Mouse (Mus musculus): ENCODE data around the gene Myo5c.

Gene Myo5c

GRCm38 (mm10) chr9:75282830-75283229, 51.0 kb downstream of the Myo5c start:
- peak in 1 of 2 experiments; percentile 50 for DNase-seq

DNA sequence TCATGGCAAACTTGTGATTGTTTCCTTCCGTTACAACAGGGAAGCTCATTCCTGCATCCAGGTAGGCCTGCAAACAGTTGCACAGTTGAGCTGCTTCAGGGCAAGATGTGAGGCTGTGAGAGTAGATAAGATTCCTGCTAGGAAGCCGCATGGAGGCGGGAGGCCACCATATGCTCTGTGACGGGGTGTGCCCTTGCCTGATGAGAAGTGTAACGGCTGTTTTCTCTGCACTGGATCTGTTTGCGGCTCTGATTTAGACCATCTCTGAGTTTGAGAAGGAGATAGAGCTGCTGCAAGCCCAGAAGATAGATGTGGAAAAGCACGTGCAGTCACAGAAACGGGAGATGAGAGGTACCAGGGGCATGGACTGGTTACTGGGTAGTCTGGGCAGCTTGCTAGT, 51.8 kb downstream of the Myo5c start:
- DNase-seq, result no peak

GRCm38 (mm10) chr9:75285363-75285762, 53.5 kb downstream of the Myo5c start:
- no peak for DNase-seq

GRCm38 (mm10) chr9:75287636-75288035, 55.8 kb downstream of the Myo5c start:
- DNase-seq, result no peak

DNA sequence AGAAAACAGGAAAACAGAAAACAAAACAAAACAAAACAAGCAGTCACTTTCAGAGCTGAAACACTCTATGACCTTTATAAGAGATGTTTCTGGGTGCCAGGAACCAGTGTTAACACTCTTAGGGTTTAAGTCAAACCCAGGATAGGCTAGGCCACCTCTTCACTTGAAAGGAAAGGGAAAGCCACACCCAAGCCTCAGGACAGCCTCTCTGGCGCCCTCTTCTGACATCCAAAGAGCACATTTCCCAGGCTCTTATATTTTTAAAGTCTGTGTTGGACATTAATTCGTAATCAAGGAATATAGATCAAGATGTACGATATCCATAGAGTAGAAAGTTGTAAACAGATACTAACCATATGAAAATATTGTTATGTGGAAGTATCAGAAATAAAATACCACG, 57.7 kb downstream of the Myo5c start:
- peak in 1 of 2 experiments; percentile 50 for DNase-seq

GRCm38 (mm10) chr9:75299342-75299741, 67.5 kb downstream of the Myo5c start:
- DNase-seq, result peak in 1 of 2 experiments; percentile 11

DNA sequence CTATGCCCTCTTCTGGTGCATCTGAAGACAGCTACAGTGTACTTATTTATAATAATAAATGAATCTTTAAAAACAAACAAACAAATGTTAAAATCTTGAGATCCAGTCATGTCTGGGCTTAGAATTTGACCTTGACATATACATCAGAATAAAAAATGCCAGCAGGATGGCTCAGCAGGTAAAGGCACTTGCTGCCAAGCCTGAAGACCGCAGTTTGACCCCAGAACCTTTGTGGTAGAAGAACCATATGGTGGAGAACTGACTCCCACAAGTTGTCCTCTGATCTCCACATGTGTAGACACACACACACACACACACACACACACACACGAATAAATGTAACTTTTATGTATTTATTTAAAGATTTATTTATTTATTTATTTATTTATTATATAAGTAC, 71.2 kb downstream of the Myo5c start:
- DNase-seq, result no peak

GRCm38 (mm10) chr9:75303701-75304261, 72.0 kb downstream of the Myo5c start:
- no peak for DNase-seq

GRCm38 (mm10) chr9:75304286-75304685, 72.5 kb downstream of the Myo5c start:
- DNase-seq, result no peak

DNA sequence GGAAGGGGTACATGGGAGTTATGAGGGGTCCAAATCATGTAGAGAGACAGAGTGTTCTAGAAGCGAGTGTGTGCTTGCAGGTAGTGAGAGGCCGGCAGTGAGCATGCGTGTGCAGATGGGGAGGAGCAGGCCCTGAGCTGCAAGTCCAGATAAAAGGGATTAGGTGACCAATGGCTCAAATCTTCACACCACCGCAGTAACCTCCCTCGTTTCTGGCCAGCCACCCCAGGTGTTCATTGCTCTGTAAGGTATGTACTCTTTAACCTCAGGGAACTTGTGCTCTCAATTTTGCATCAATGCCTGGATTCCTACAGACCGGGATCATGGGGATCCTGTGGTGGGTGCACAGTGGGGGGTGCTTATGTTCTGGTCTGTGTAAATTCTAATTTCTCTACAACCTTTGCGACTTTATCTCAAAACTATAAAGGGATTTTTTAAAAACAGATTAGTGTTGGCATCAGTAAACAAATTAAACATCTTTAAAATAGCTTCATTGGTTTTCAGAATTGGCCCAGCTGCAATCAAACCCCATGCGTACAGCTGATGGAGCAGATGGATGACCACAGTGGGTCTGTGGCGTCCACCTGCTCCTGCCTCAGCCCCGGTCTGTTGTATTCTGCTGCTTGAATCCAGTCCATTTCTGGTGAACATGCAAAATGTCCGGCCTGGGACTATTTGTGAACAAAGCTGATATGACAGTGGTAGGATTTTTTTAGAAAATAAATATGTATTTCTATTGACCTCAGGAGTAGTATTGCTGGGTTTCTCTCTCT, 74.5 kb downstream of the Myo5c start, which contains the start of gene Gnb5:
TSS of gene Gnb5 (plus strand) at position 163 of the 773 bp plus-strand sequence.
- DNase-seq, result no peak

GRCm38 (mm10) chr9:75307015-75307414, 75.2 kb downstream of the Myo5c start:
- DNase-seq, result no peak

GRCm38 (mm10) chr9:75308621-75309020, 76.8 kb downstream of the Myo5c start:
- DNase-seq, result no peak

DNA sequence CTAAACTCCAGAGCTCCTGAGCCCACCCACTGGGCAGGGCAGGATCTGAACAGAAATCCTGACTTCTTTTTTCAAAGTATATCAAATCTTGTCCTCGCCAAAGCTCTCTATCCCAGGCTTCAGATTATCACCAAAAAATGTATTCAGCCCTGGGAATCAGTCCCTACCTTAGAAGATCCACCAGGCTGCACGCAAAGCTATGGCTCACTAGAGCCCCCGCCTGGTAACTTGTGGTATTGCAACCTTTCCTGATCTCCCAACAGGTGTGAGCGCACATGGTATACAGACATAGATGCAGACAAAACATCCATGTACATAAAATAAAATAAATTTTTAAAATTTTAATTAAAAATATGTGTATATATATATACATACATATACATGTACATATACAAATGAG, 80.2 kb downstream of the Myo5c start:
- peak; percentile 71 to 90 for DNase-seq

GRCm38 (mm10) chr9:75313138-75313831, 81.5 kb downstream of the Myo5c start:
- no peak for DNase-seq

DNA sequence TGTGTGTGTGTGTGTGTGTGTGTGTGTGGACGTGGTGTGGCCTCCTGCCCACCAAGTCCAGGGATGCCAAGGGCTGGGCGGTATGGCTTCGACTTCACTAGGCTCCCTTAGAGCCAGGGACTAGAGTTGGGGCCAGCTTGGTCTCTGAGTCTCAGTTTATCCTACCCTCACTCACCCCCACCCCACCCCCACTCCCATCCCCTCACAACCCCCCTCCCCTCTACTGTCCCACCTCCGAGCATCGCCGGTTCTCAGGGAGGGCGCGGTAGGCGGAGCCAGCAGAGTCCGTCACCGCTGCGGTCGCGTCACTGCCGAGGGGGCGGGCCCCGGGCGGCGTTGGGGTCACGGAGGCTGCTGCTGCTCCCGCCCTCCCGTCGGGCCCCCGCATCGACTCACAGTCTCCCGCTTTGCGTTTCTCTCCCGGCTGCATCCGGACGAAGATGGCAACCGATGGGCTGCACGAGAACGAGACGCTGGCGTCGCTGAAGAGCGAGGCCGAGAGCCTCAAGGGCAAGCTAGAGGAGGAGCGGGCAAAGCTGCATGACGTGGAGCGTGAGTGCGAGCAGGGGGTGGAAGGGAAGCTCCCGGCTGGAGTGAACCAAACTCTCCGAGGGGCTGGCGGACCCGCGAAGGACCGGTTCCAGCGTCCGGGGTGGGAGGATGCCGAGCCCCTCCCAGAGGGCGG, 82.2 kb downstream of the Myo5c start:
- DNase-seq, result peak; percentile 76 to 84

DNA sequence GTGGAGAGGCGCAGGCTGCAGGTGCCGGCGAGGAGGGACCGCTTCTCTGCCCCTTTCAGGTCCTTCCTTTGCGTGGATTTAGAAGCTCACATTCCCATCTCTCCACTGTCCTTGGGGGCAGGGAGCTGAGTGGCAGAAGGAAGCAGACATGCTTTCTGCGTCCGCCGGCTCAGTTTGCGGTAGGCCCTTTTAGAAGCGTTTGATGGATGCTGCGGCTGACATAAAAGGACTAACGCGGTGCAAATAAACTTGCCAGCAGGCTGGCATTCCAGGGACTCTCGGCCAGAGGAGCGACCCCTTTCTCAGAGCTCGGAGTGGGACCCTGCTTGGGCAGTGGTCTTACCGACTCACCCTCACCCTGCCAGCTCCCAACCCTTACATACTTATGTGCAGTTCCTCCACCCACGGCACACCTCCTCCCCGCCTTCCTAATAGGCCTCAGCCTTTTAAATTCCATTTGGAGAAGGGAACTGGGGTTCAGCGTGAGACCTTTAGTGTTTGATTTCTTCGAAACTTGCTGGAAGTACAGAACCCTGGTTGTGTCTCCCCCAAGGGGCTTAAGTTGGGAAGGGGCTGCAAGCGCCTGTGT, 82.8 kb downstream of the Myo5c start:
- DNase-seq, result peak in 1 of 2 experiments; percentile 7

- no peak for DNase-seq
These were observed 83.4 kb downstream of the Myo5c start for GRCm38 (mm10) chr9:75315238-75315637.

- DNase-seq, result no peak
These were observed 85.0 kb downstream of the Myo5c start for GRCm38 (mm10) chr9:75316771-75317170.

- no peak for DNase-seq
These were observed 86.4 kb downstream of the Myo5c start for GRCm38 (mm10) chr9:75318196-75318595.

GRCm38 (mm10) chr9:75319365-75319764, 87.5 kb downstream of the Myo5c start:
- no peak for DNase-seq

- DNase-seq, result no peak
These were observed 90.5 kb downstream of the Myo5c start for GRCm38 (mm10) chr9:75322099-75322885.

GRCm38 (mm10) chr9:75328047-75328446, 96.2 kb downstream of the Myo5c start:
- no peak for DNase-seq
